17 mouse cellular contexts compared by ENCODE assay signal in genomic region chr3:115992588-115992987, GRCm38 (mm10).
"Had no signal": no experiment of that assay in that cellular context is flagged by ENCODE, and none has a peak within 500 bp of the region (broad histone marks: within the 10 kb centered on the region; RNA-seq: fewer than 3 reads in every experiment).

No protein-coding gene starts in this region.

- H3K4me1 ChIP-seq: lung, embryonic 15.5 days; midbrain, embryonic 13.5 days; midbrain, embryonic 15.5 days; neural tube, embryonic 12.5 days had no signal

- H3K27me3 ChIP-seq: lung, embryonic 15.5 days; megakaryocyte, embryonic 14.5 days; midbrain, embryonic 13.5 days; midbrain, embryonic 15.5 days; neural tube, embryonic 12.5 days had no signal

- H3K9me3 ChIP-seq: lung, embryonic 15.5 days; megakaryocyte, embryonic 14.5 days; midbrain, embryonic 13.5 days; midbrain, embryonic 15.5 days; neural tube, embryonic 12.5 days had no signal

- DNase-seq: lung, adult 2 months; retina, postnatal 1 day; right cerebral cortex, adult 18-20 months; right cerebral cortex, postnatal 25 days; right cerebral cortex, postnatal 4 days; spleen, adult 18-20 months; thymus, adult 18-20 months; thymus, postnatal 14 days; thymus, postnatal 36 days had no signal

- H3K4me3 ChIP-seq: lung, embryonic 15.5 days; megakaryocyte, embryonic 14.5 days; midbrain, embryonic 13.5 days; midbrain, embryonic 15.5 days; neural tube, embryonic 12.5 days had no signal

- H3K27ac ChIP-seq: lung, embryonic 15.5 days; macrophage; midbrain, embryonic 13.5 days; midbrain, embryonic 15.5 days; neural tube, embryonic 12.5 days had no signal

- H3K9ac ChIP-seq: lung, embryonic 15.5 days; midbrain, embryonic 13.5 days; midbrain, embryonic 15.5 days; neural tube, embryonic 12.5 days had no signal

- ATAC-seq: lung, postnatal 0 days; midbrain, embryonic 13.5 days; midbrain, embryonic 15.5 days had no signal

- H3K4me2 ChIP-seq: lung, embryonic 15.5 days; midbrain, embryonic 11.5 days; midbrain, embryonic 13.5 days; midbrain, embryonic 15.5 days; neural tube, embryonic 12.5 days had no signal
